Mouse (Mus musculus) CD4-positive naive resting alpha-beta T cell, adult 76 days (primary cell): ENCODE data around the gene BC049730. TPM values are rescaled to one million over a fixed set of nuclear protein-coding genes. Genes with fewer than 3 reads are reported as not detected.

Source experiments
- total RNA-seq: library from RNA; stranded (reverse); gene quantifications from one replicate; pipeline ENCODE4 v1.2.4, GENCODE M21; 2023

The BC049730 gene
- total RNA-seq = not detected

DNA sequence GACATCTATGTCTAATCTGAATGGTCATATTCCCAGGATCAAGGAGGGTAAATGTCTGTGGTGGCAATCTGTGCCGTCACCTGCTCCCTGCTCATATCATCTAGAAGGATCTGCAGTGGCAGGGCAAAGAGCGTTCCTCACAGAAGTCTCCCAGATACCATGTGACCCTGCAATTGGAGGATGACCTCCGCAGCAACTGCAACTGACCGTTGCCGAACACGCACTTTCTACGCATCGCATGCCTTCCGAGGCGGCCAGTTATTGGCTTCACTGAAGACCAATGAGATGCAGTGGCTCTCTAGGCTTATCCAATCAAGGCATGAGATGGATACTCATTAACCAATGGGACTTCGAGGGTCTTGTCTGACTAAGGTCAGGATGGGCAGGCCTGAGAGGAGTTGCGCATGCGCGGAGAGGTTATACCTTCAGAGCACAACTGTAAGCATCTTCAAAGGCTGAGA is at the start of gene BC049730:
Gene BC049730 (plus strand): TSS at position 411 of the 461 bp plus-strand sequence.

DNA sequence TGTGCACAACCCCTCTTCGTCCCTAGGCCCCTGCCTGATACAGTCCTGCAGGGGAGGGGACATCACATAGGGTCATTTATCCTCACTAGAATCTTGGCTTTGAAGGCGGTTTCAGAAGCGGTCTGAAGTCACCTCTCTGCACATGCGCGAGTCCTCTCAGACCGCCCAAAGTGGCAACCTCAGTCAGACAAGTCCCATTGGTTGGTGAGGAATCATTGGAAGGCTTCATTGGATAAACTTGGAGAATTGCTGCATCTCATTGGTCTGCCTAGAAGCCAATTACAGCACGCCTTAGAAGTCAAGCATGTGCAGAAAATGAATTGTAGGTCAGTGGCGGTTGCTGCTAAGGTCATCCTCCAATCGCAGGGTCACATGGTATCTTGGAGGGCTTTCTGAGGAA is 32.5 kb upstream of the BC049730 start, which contains the start of gene Tex101:
Gene Tex101 (minus strand): TSS at position 101 of the 400 bp plus-strand sequence.

DNA sequence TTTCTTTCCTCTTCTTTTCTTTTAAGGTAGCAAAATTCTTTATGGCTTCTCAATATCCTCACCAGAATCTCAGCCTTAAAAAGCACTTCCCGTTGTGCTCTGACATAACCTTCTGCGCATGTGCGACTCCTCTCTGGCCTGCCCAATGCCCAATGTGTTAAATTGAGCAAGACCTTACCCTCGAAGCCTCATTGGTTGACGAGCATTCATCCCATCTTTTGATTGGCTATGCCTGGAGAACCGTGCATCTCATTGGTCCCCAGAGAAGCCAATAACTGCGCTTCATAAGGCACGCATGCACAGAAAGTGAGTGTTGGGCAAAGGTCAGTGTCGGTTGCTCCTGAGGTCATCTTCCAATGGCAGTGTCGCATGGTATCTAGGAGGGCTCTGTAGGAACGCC is 17.8 kb downstream of the BC049730 start, which contains the start of gene Gm4763:
Gene Gm4763 (minus strand): TSS at position 101 of the 400 bp plus-strand sequence.

DNA sequence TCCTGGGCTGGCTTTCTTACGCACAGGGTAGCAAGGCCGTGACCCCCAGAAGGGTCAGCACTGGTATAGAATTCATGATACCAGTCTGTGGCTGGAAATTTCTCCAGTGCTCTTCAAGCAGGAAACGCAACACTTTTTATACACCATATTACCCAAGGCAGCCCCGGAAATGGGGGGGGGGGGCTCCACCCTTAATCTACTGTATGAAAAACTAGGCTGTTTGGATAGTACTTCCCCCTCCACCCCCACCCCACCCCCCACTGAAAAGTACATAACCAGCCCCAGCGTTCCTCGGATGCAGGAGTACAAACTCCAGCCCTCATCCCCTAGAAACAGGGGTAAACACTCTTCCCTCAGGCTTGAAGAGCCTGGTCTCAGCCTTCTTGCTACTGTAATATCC is 51.2 kb downstream of the BC049730 start, which contains the start of gene Cd177:
Gene Cd177 (minus strand): TSS at position 101 of the 400 bp plus-strand sequence.

Other genes with a start within 250 kb of the BC049730 start
- 214 TPM for gene Plaur, start 246.8 kb upstream of the BC049730 start, total RNA-seq
- 0.76 TPM for gene Cadm4, start 227.2 kb upstream of the BC049730 start, total RNA-seq
- gene Zfp428, start 202.2 kb upstream of the BC049730 start, total RNA-seq = 1.7 TPM
- gene AC161166.1, start 196.8 kb upstream of the BC049730 start, total RNA-seq = not detected
- 12.6 TPM for gene Irgq, start 178.6 kb upstream of the BC049730 start, total RNA-seq
- not detected for gene Pinlyp, start 163.1 kb upstream of the BC049730 start, total RNA-seq
- 45.6 TPM for gene Xrcc1, start 163.0 kb upstream of the BC049730 start, total RNA-seq
- 6.5 TPM for gene Ethe1, start 121.7 kb upstream of the BC049730 start, total RNA-seq
- gene Zfp575, start 121.6 kb upstream of the BC049730 start, total RNA-seq = not detected
- 13.4 TPM for gene Phldb3, start 98.5 kb upstream of the BC049730 start, total RNA-seq
- not detected for gene Lypd3, start 72.7 kb upstream of the BC049730 start, total RNA-seq
- not detected for gene Tex101, start 32.6 kb upstream of the BC049730 start, total RNA-seq
- not detected for gene Gm4763, start 17.7 kb downstream of the BC049730 start, total RNA-seq
- 2.2 TPM for gene Cd177, start 51.1 kb downstream of the BC049730 start, total RNA-seq
- not detected for gene Ceacam10, start 68.0 kb downstream of the BC049730 start, total RNA-seq
- gene Gm9844, start 153.0 kb downstream of the BC049730 start, total RNA-seq = not detected
- gene Lypd4, start 160.7 kb downstream of the BC049730 start, total RNA-seq = not detected
- gene Dmrtc2, start 160.8 kb downstream of the BC049730 start, total RNA-seq = not detected
- 3,592 TPM for gene Rps19, start 175.1 kb downstream of the BC049730 start, total RNA-seq
- 97.2 TPM for gene Cd79a, start 188.1 kb downstream of the BC049730 start, total RNA-seq
- gene Arhgef1, start 193.7 kb downstream of the BC049730 start, total RNA-seq = 1,699 TPM
- not detected for gene Gm4881, start 235.3 kb downstream of the BC049730 start, total RNA-seq